Mouse (Mus musculus) heart, embryonic 11.5 days (tissue): ENCODE results near the gene Ntng1. TPM values are rescaled to one million over a fixed set of nuclear protein-coding genes. Genes with fewer than 3 reads are reported as not detected.

Source experiments
- ATAC-seq: fragments of 200-750 bp; cut with Nextera tagmentation; replicated peaks from 2 replicates; pipeline ENCODE4 v1.8.0; 2017; ENCODE audit warnings: moderate library complexity; ENCODE audit not compliant: insufficient number of reproducible peaks, low FRiP score, low TSS enrichment
- H3K27ac ChIP-seq: fragments of 300-500 bp; sonication (generic); 2 replicates; pipeline ENCODE4 v1.5.1; 2014; ENCODE audit warnings: mild to moderate bottlenecking, low read depth, low read length
- H3K27me3 ChIP-seq: fragments of 300-500 bp; sonication (generic); 2 replicates; pipeline ENCODE4 v1.6.1; 2014; ENCODE audit warnings: mild to moderate bottlenecking, low read length, mixed read lengths; ENCODE audit not compliant: control insufficient read depth, insufficient read depth
- H3K36me3 ChIP-seq: fragments of 300-500 bp; sonication (generic); 2 replicates; pipeline ENCODE4 v1.6.1; 2014; ENCODE audit warnings: mild to moderate bottlenecking, low read length, moderate library complexity, mixed read lengths; ENCODE audit not compliant: control insufficient read depth, insufficient read depth
- H3K4me1 ChIP-seq: fragments of 300-500 bp; sonication (generic); 2 replicates; pipeline ENCODE4 v1.6.1; 2014; ENCODE audit warnings: low read length; ENCODE audit not compliant: control insufficient read depth, insufficient read depth
- H3K4me2 ChIP-seq: fragments of 300-500 bp; sonication (generic); 2 replicates; pipeline ENCODE4 v1.6.1; 2014; ENCODE audit warnings: mild to moderate bottlenecking, moderate library complexity
- H3K4me3 ChIP-seq: fragments of 300-500 bp; sonication (generic); 2 replicates; pipeline ENCODE4 v1.5.1; 2014; ENCODE audit warnings: low read depth, low read length
- H3K9ac ChIP-seq: fragments of 300-500 bp; sonication (generic); 2 replicates; pipeline ENCODE4 v1.6.1; 2014; ENCODE audit warnings: mild to moderate bottlenecking, low read depth, low read length, moderate library complexity
- H3K9me3 ChIP-seq: fragments of 300-500 bp; sonication (generic); replicated peaks from 2 replicates; pipeline ENCODE4 v1.6.1; 2016; ENCODE audit warnings: low read length; ENCODE audit not compliant: control insufficient read depth
- WGBS: fragments of 180-500 bp; shearing (Covaris S2); extraction: QIAGEN DNeasy Blood & Tissue Kit; methylation state at CpG from one replicate; pipeline ENCODE4 v1.1.7; 2014; ENCODE audit not compliant: insufficient replicate concordance; 5-methylcytosine and 5-hydroxymethylcytosine counted together
- polyA plus RNA-seq: library from polyadenylated mRNA; unstranded; fragments of >200 nt; fragmentation: Nextera tagmentation; extraction: Ambion mirVana; gene quantifications from 2 replicates; pipeline ENCODE4 v1.2.1, GENCODE M21; 2014

Ntng1 gene
- polyA plus RNA-seq, 1 experiment from 2014 or later = 0.62 TPM

DNA sequence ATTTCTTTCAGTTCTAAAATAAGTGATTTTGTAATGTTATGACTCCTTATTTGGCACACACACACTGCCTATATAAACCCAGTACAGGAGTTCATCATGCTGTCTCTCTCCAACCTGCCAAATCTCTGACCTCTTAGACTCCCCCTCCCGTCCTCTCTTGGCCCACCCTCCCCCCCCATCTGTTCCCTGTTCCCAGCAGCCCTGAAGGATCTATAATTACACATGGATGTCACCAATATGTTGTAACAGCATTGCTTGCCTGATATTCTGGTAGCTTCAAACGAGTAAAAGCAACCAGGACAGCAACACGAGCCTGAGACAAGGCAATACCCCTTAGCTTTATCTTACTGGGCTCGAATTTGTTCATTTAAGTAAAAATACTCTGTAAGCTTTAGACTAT is 220.0 kb downstream of the Ntng1 start:
- H3K27me3 ChIP-seq = peaks cover 2% of the 10 kb centered on the region; the same call in 1 of the 2 replicates
- no peak for ATAC-seq
- no peak overlapping the region for H3K4me3 ChIP-seq
- H3K4me2 ChIP-seq = no peak overlapping the region
- H3K9ac ChIP-seq = no peak overlapping the region
- no peaks in the 10 kb centered on the region for H3K4me1 ChIP-seq
- 59% methylated on average over 4 of the region's 4 CpGs for WGBS
- no peaks in the 10 kb centered on the region for H3K9me3 ChIP-seq
- H3K36me3 ChIP-seq = no peaks in the 10 kb centered on the region
- H3K27ac ChIP-seq = no peak overlapping the region

DNA sequence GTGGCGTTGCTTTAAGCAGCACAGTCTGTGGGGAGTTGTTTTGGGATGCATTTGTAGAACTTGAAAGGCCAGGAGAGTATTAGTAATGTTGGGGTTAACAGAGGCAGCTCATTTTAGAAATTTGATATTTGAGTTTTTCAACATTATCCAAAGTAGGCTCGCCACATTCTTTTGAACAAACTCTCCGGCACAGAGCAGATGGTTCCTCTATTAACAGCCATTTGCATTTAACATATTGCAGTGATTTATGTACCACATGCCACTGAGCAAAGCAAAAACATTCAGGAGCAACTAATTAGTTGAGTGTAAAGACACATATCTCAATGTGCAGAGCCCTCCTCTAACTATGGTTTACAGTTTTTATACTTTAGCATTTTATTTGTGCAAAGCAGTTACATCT is 224.8 kb downstream of the Ntng1 start:
- Histone ChIP-seq H3K27ac (no peak overlapping the region), H3K4me2 (no peak overlapping the region), H3K36me3 (no peaks in the 10 kb centered on the region), H3K9ac (no peak overlapping the region), H3K4me3 (no peak overlapping the region), H3K27me3 (peaks cover 5% of the 10 kb centered on the region), H3K9me3 (no peaks in the 10 kb centered on the region), H3K4me1 (no peaks in the 10 kb centered on the region)
- WGBS = 72% methylated on average over 3 of the region's 3 CpGs
- no peak for ATAC-seq

DNA sequence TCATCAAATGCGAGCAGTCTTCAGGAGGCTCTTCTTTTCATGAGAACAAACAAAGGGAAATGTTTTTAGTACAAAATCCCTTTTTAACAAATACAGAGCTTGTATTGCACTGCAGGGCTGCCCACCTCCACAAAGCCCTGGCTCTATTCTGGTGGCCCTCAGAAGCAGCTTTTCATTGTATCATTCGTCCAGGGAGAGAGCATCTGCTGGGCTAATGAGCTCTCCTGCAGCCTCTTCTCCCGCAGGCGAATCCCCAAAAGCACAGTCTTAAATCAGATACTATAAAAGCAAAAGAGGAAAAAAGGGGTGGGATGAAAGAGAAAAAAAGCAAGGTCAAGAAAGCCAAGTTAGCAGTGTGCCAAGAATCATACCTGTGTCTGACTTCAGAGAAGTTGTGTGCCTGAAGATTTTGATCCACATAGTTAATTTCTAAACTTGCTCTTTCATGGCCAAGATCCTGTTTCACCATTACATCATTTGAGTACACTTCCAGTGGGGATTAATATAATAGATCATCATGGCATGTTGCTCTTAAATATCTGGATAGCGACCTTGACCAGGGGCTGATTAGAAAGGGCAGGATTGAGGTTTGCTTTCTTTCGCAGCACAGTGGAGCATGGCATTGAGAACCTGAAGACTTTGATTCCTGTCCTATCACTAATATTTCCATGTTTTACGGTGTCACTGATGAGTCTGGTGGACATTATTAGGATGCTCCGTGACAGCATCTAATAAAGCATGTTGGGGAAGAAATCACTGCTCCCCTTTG is 225.7 kb downstream of the Ntng1 start:
- H3K9me3 ChIP-seq = no peaks in the 10 kb centered on the region
- no peak overlapping the region for H3K4me2 ChIP-seq
- no peak overlapping the region for H3K27ac ChIP-seq
- no peak for ATAC-seq
- no peaks in the 10 kb centered on the region for H3K36me3 ChIP-seq
- H3K9ac ChIP-seq = no peak overlapping the region
- H3K4me3 ChIP-seq = no peak overlapping the region
- H3K4me1 ChIP-seq = no peaks in the 10 kb centered on the region
- 75% methylated on average over 8 of the region's 8 CpGs for WGBS
- H3K27me3 ChIP-seq = peaks cover 5% of the 10 kb centered on the region

DNA sequence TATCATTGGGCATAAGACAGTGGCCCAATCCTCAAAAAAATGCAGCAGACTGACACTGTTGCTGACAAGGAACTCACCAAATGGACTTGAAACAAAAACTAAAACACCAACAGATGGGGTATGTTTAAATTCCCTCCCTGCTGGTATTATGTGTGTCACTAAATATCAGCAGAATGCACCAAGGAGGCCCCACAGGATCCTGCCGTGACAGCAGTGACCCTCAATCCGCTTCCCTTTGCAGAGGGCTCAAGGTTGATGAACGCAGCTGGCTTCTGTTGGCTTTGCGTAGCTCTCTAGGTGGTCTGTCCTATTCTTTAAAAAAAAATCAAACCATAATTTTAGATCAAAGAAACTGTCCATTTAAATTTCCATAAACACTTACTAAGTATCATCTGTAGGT is 226.7 kb downstream of the Ntng1 start:
- Histone ChIP-seq H3K27me3 (peaks cover 5% of the 10 kb centered on the region), H3K4me1 (no peaks in the 10 kb centered on the region), H3K27ac (no peak overlapping the region), H3K4me3 (no peak overlapping the region), H3K9me3 (no peaks in the 10 kb centered on the region), H3K4me2 (no peak overlapping the region), H3K9ac (no peak overlapping the region), H3K36me3 (no peaks in the 10 kb centered on the region)
- WGBS = 57% methylated on average over 4 of the region's 4 CpGs
- ATAC-seq = no peak

DNA sequence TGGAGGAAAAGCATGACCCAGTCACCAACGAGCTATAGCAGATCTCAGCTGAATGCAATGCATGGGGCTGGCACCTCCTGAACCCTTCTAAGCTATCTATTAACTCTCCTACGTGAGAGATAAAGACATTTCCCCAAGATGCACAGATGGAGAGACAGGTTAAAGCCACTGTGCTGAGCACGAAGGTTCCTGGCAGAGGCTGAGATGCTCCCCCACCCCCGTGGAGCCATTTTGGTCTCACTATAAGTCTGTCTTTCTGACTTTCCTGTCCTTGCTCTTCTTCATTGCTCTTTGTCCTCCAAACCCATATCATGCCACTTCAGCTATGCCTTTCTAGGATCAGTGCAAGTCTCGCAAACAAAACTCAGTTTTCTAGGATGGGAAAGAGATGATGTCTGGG is 229.6 kb downstream of the Ntng1 start:
- Histone ChIP-seq H3K27ac (no peak overlapping the region), H3K9ac (no peak overlapping the region), H3K27me3 (peaks cover 2% of the 10 kb centered on the region), H3K36me3 (no peaks in the 10 kb centered on the region), H3K9me3 (no peaks in the 10 kb centered on the region), H3K4me3 (no peak overlapping the region), H3K4me2 (no peak overlapping the region), H3K4me1 (no peaks in the 10 kb centered on the region)
- 72% methylated on average over 5 of the region's 5 CpGs for WGBS
- no peak for ATAC-seq

DNA sequence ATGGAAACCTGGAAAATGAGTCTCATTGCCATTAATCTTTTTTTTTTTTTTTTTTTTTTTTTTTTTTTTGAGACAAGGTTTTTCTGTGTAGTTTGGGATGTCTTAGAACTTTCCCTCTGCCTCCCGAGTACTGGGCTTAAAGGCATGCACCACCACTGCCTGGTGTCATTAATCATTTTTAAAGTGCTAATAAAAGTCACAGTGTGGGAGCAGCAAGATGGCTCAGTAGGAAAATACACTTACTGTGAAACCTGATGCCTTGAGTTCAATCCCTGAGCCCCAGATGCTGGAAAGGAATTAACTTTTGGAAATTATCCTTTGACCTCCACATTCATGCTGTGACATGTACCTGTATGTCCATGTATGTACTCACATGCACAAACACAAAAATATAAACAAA is 253.2 kb downstream of the Ntng1 start:
- no peak overlapping the region for H3K9ac ChIP-seq
- 33% methylated on average over 1 of the region's 1 CpGs for WGBS
- H3K36me3 ChIP-seq = no peaks in the 10 kb centered on the region
- ATAC-seq = no peak
- no peak overlapping the region for H3K4me2 ChIP-seq
- no peak overlapping the region for H3K27ac ChIP-seq
- no peaks in the 10 kb centered on the region for H3K27me3 ChIP-seq
- no peaks in the 10 kb centered on the region for H3K4me1 ChIP-seq
- no peaks in the 10 kb centered on the region for H3K9me3 ChIP-seq
- no peak overlapping the region for H3K4me3 ChIP-seq

DNA sequence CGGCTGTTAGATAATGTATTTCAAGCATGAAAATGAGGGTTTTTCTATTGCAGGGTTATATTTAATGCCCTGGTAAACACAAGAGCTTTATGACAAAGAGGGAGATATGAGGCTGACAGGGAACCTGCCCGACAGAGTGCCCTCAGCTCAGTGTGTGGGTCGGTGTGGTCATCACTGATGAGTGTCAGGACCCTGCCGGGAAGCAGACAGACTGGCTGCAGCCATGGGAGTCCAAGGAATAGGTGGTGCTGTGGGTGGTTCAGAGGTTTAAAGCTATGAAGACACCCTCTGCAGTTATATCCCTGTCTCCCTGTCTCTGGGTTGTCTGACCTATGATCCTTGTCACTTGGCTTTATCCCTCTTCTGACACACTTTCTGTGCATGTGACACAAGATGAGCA is 258.1 kb downstream of the Ntng1 start:
- H3K4me1 ChIP-seq = no peaks in the 10 kb centered on the region
- WGBS = 67% methylated on average over 4 of the region's 4 CpGs
- no peaks in the 10 kb centered on the region for H3K9me3 ChIP-seq
- ATAC-seq = no peak
- no peak overlapping the region for H3K4me2 ChIP-seq
- no peaks in the 10 kb centered on the region for H3K36me3 ChIP-seq
- no peaks in the 10 kb centered on the region for H3K27me3 ChIP-seq
- no peak overlapping the region for H3K9ac ChIP-seq
- H3K4me3 ChIP-seq = no peak overlapping the region
- H3K27ac ChIP-seq = no peak overlapping the region

DNA sequence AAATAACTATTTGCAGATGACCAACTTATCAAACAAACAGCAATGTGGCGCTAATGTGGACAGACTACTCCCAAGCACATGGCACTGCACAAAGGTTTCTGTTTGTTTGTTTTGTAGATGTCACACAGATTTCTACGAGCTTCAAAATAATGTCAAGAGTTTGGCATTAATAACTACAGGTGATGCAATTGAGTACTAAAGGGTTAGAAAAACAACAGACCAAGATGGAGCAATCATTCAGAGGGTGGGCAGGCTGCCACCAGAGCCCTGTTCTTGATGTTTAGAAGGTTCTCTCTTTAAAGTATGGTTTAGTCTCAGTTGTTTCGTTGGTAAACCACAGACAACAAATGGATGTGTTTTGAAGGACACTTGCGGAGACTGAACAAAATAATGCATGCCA is 264.8 kb downstream of the Ntng1 start:
- Histone ChIP-seq H3K4me1 (no peaks in the 10 kb centered on the region), H3K27me3 (no peaks in the 10 kb centered on the region), H3K9ac (no peak overlapping the region), H3K4me2 (no peak overlapping the region), H3K36me3 (no peaks in the 10 kb centered on the region), H3K9me3 (no peaks in the 10 kb centered on the region), H3K27ac (no peak overlapping the region), H3K4me3 (no peak overlapping the region)
- ATAC-seq = no peak
- WGBS = 76% methylated on average over 4 of the region's 4 CpGs

DNA sequence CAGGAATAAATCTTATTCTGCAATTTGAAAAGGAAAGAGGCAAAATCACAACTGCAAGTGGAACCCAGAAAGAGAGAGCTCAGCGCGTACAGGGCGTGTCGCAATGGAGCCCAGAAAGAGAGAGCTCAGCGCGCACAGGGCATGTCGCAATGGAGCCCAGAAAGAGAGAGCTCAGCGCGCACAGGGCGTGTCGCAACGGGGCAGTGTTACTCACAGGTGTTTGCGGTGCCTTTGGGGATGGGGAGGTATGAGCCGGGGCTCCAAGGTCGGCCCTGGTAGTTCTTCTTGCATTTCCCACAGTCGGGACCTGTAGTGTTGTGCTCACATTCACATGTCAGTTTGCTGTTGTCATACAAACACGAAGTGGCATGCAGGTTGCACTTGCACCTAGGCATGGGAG is 271.8 kb downstream of the Ntng1 start:
- H3K27me3 ChIP-seq = no peaks in the 10 kb centered on the region
- H3K4me1 ChIP-seq = peaks cover 4% of the 10 kb centered on the region; the same call in 1 of the 2 replicates
- H3K36me3 ChIP-seq = no peaks in the 10 kb centered on the region
- H3K27ac ChIP-seq = no peak overlapping the region
- no peaks in the 10 kb centered on the region for H3K9me3 ChIP-seq
- H3K4me3 ChIP-seq = no peak overlapping the region
- H3K9ac ChIP-seq = no peak overlapping the region
- no peak for ATAC-seq
- WGBS = 88% methylated on average over 17 of the region's 17 CpGs
- H3K4me2 ChIP-seq = no peak overlapping the region
